Comparison of ENCODE assay signal across 8 mouse cellular contexts in genomic region chr14:54433941-54434531, GRCm38 (mm10). TPM values are rescaled to one million over a fixed set of nuclear protein-coding genes. Genes with fewer than 3 reads are reported as not detected.
DNase-seq lines count a peak whose midpoint lies in the region; ATAC-seq and TF ChIP-seq lines count a peak whose summit lies in the region.

No protein-coding gene starts in this region.

- no peak for TF ChIP-seq CTCF in gastrocnemius, adult 2 months (IDR thresholded peaks at IDR 0.05)

- H3K27ac ChIP-seq in gastrocnemius, adult 2 months: peak overlapping the region; percentile 89
- H3K27ac ChIP-seq in forebrain, embryonic 11.5 days (ENCODE audit: low read depth, low read length): no peak overlapping the region
- H3K27ac ChIP-seq in limb, embryonic 11.5 days (replicated peaks; ENCODE audit: low read depth, low read length): no peak overlapping the region
- H3K27ac ChIP-seq in midbrain, embryonic 16.5 days (ENCODE audit: low read length): peak overlapping the region; percentile 51

- peaks cover 24% of the 10 kb centered on the region for H3K4me1 ChIP-seq in forebrain, embryonic 11.5 days (replicated peaks; ENCODE audit: control insufficient read depth, insufficient read depth, low read length)
- H3K4me1 ChIP-seq in limb, embryonic 11.5 days (ENCODE audit: control insufficient read depth, insufficient read depth, low read length): peaks cover 17% of the 10 kb centered on the region
- peaks cover 20% of the 10 kb centered on the region for H3K4me1 ChIP-seq in midbrain, embryonic 16.5 days (ENCODE audit: control insufficient read depth, insufficient read depth, low read length)

- peak; percentile 43 for DNase-seq in gastrocnemius, adult 2 months
- no peak for DNase-seq in gastrocnemius, adult 8-10 months (ENCODE audit: low spot score in 2 of 2)
- no peak for DNase-seq in forebrain, embryonic 11.5 days (ENCODE audit: low spot score)
- no peak for DNase-seq in limb, embryonic 11.5 days (ENCODE audit: low spot score)
- DNase-seq in MN1 (ENCODE audit: low spot score): no peak
- no peak for DNase-seq in thymus, postnatal 25 days
- DNase-seq in thymus, adult 18-20 months: no peak

- intact Hi-C loops in gastrocnemius, adult 2 months (cut with DNase I): no loop called here

- H3K27me3 ChIP-seq in forebrain, embryonic 11.5 days (ENCODE audit: control insufficient read depth, insufficient read depth, low read length): no peaks in the 10 kb centered on the region
- H3K27me3 ChIP-seq in limb, embryonic 11.5 days (ENCODE audit: control insufficient read depth, insufficient read depth, low read length): no peaks in the 10 kb centered on the region
- H3K27me3 ChIP-seq in midbrain, embryonic 16.5 days (ENCODE audit: control insufficient read depth, insufficient read depth, low read depth, low read length): no peaks in the 10 kb centered on the region

- no peak overlapping the region; the same call in 1 of the 2 replicates for H3K9ac ChIP-seq in forebrain, embryonic 11.5 days (ENCODE audit: low read length)
- no peak overlapping the region for H3K9ac ChIP-seq in limb, embryonic 11.5 days (ENCODE audit: low read length)
- no peak overlapping the region for H3K9ac ChIP-seq in midbrain, embryonic 16.5 days (ENCODE audit: low read depth, low read length)

- no peak for ATAC-seq in forebrain, embryonic 11.5 days (replicated peaks; ENCODE audit: low FRiP score)
- ATAC-seq in limb, embryonic 11.5 days (ENCODE audit: insufficient number of reproducible peaks, low FRiP score, low TSS enrichment, low read depth): no peak
- no peak for ATAC-seq in midbrain, embryonic 16.5 days

- WGBS in forebrain, embryonic 11.5 days: 70% methylated on average over 12 of the region's 12 CpGs
- 60% methylated on average over 12 of the region's 12 CpGs for WGBS in limb, embryonic 11.5 days
- WGBS in midbrain, embryonic 16.5 days: 67% methylated on average over 12 of the region's 12 CpGs

- H3K4me2 ChIP-seq in forebrain, embryonic 11.5 days (ENCODE audit: low read depth, low read length, severe bottlenecking): peak overlapping the region; percentile 69; the same call in 1 of the 2 replicates
- H3K4me2 ChIP-seq in limb, embryonic 11.5 days (ENCODE audit: low read depth, severe bottlenecking): peak overlapping the region; percentile 80
- H3K4me2 ChIP-seq in midbrain, embryonic 16.5 days (ENCODE audit: low read length): peak overlapping the region; percentile 88

- H3K4me3 ChIP-seq in gastrocnemius, adult 2 months: peak overlapping the region; percentile 88
- H3K4me3 ChIP-seq in forebrain, embryonic 11.5 days (ENCODE audit: low read depth, low read length): no peak overlapping the region; the same call in 1 of the 2 replicates
- peak overlapping the region; percentile 89; the same call in 1 of the 2 replicates for H3K4me3 ChIP-seq in limb, embryonic 11.5 days (ENCODE audit: low read depth, low read length)
- H3K4me3 ChIP-seq in midbrain, embryonic 16.5 days (ENCODE audit: low read depth, low read length): peak overlapping the region; percentile 55

- no peaks in the 10 kb centered on the region; the same call in 1 of the 2 replicates for H3K36me3 ChIP-seq in forebrain, embryonic 11.5 days (ENCODE audit: control insufficient read depth, insufficient read depth, low read length)
- peaks cover 11% of the 10 kb centered on the region; the same call in 1 of the 2 replicates for H3K36me3 ChIP-seq in limb, embryonic 11.5 days (ENCODE audit: control insufficient read depth, insufficient read depth, low read length)
- H3K36me3 ChIP-seq in midbrain, embryonic 16.5 days (ENCODE audit: control insufficient read depth, insufficient read depth, low read length): no peaks in the 10 kb centered on the region

- no peaks in the 10 kb centered on the region for H3K9me3 ChIP-seq in forebrain, embryonic 11.5 days (ENCODE audit: control insufficient read depth, low read length)
- H3K9me3 ChIP-seq in limb, embryonic 11.5 days (ENCODE audit: control insufficient read depth, low read length): no peaks in the 10 kb centered on the region
- H3K9me3 ChIP-seq in midbrain, embryonic 16.5 days (replicated peaks; ENCODE audit: control insufficient read depth, low read length, poor library complexity, severe bottlenecking): no peaks in the 10 kb centered on the region

RNA-seq across cellular contexts. Expression of gene Mmp14, which starts 2.6 kb away (rescaled TPM):
- total RNA-seq in gastrocnemius, adult 2 months (2021): 10 to 100 TPM in 1 of 2 experiments, 1 to 10 TPM in 1; 8.5 to 14.0 TPM
- total RNA-seq in gastrocnemius, adult 8-10 months (2022): 1 to 10 TPM; 2.8 to 6.3 (median 3.7) TPM
- 70.7 and 71.6 TPM in 2 replicates for polyA plus RNA-seq in forebrain, embryonic 11.5 days (2014; fragmentation: Nextera tagmentation; extraction: Ambion mirVana)
- polyA plus RNA-seq in limb, embryonic 11.5 days (2014; fragmentation: Nextera tagmentation; extraction: Ambion mirVana): 97.8 and 101 TPM in 2 replicates
- polyA plus RNA-seq in midbrain, embryonic 16.5 days (2015; fragmentation: Nextera tagmentation; extraction: Ambion mirVana): 43.5 and 43.9 TPM in 2 replicates

RNA-seq across cellular contexts. Expression of gene Mrpl52, which starts 7.3 kb away (rescaled TPM):
- total RNA-seq in gastrocnemius, adult 2 months (2021): 100 to 1,000 TPM; 102 to 111 TPM
- total RNA-seq in gastrocnemius, adult 8-10 months (2022): 100 to 1,000 TPM; 104 to 126 (median 117) TPM
- polyA plus RNA-seq in forebrain, embryonic 11.5 days (2014; fragmentation: Nextera tagmentation; extraction: Ambion mirVana): 220 and 221 TPM in 2 replicates
- polyA plus RNA-seq in limb, embryonic 11.5 days (2014; fragmentation: Nextera tagmentation; extraction: Ambion mirVana): 228 and 236 TPM in 2 replicates
- polyA plus RNA-seq in midbrain, embryonic 16.5 days (2015; fragmentation: Nextera tagmentation; extraction: Ambion mirVana): 247 and 252 TPM in 2 replicates

RNA-seq across cellular contexts. Expression of gene Slc7a7, which starts 16.5 kb away (rescaled TPM):
- 1 to 10 TPM in 1 of 2 experiments, under 1 TPM in 1; 0.56 to 2.0 TPM for total RNA-seq in gastrocnemius, adult 2 months (2021)
- 1 to 10 TPM in 2 of 4 experiments, under 1 TPM in 2; 0.46 to 1.9 (median 0.89) TPM for total RNA-seq in gastrocnemius, adult 8-10 months (2022)
- polyA plus RNA-seq in forebrain, embryonic 11.5 days (2014; fragmentation: Nextera tagmentation; extraction: Ambion mirVana): 4.5 and 5.0 TPM in 2 replicates
- 3.1 and 3.6 TPM in 2 replicates for polyA plus RNA-seq in limb, embryonic 11.5 days (2014; fragmentation: Nextera tagmentation; extraction: Ambion mirVana)
- polyA plus RNA-seq in midbrain, embryonic 16.5 days (2015; fragmentation: Nextera tagmentation; extraction: Ambion mirVana): 4.3 and 4.9 TPM in 2 replicates

RNA-seq across cellular contexts. Expression of gene Lrp10, which starts 29.9 kb away (rescaled TPM):
- 10 to 100 TPM; 27.9 to 36.5 TPM for total RNA-seq in gastrocnemius, adult 2 months (2021)
- total RNA-seq in gastrocnemius, adult 8-10 months (2022): 10 to 100 TPM; 23.5 to 34.0 (median 29.5) TPM
- polyA plus RNA-seq in forebrain, embryonic 11.5 days (2014; fragmentation: Nextera tagmentation; extraction: Ambion mirVana): 28.8 and 29.9 TPM in 2 replicates
- polyA plus RNA-seq in limb, embryonic 11.5 days (2014; fragmentation: Nextera tagmentation; extraction: Ambion mirVana): 18.9 and 19.6 TPM in 2 replicates
- polyA plus RNA-seq in midbrain, embryonic 16.5 days (2015; fragmentation: Nextera tagmentation; extraction: Ambion mirVana): 26.9 and 28.2 TPM in 2 replicates

RNA-seq across cellular contexts. Expression of gene Rem2, which starts 41.9 kb away (rescaled TPM):
- not detected for total RNA-seq in gastrocnemius, adult 2 months (2021)
- total RNA-seq in gastrocnemius, adult 8-10 months (2022): not detected
- 18.8 and 19.8 TPM in 2 replicates for polyA plus RNA-seq in forebrain, embryonic 11.5 days (2014; fragmentation: Nextera tagmentation; extraction: Ambion mirVana)
- polyA plus RNA-seq in limb, embryonic 11.5 days (2014; fragmentation: Nextera tagmentation; extraction: Ambion mirVana): 4.7 and 5.3 TPM in 2 replicates
- 46.0 and 48.9 TPM in 2 replicates for polyA plus RNA-seq in midbrain, embryonic 16.5 days (2015; fragmentation: Nextera tagmentation; extraction: Ambion mirVana)

Comparison
In these comparisons a context has a peak if more than half of its experiments do, and no peak if none do; other contexts are left out.
1. H3K27ac ChIP-seq: peak in gastrocnemius, adult 2 months (single experiment) and midbrain, embryonic 16.5 days (single experiment); none in forebrain, embryonic 11.5 days (single experiment) and limb, embryonic 11.5 days (single experiment).
2. Peak in every context shown above with its lines, with median percentiles within 50 percentile points of each other: H3K4me2 ChIP-seq.